Mouse (Mus musculus): ENCODE data around the gene Nab2.

The Nab2 gene

GRCm38 (mm10) chr10:127674794-127675522 lies 6.6 kb upstream of the Nab2 start:
- in situ Hi-C loops (cut with MboI, MseI), result loop anchor here (5.0 to 25.0 kb wide), 3 partner anchors 33 to 820 kb away; partner anchors contain the start of genes B4galnt1, Myl6, Myl6b and Stat6

GRCm38 (mm10) chr10:127674046-127674655 lies 5.8 kb upstream of the Nab2 start:
- in situ Hi-C loops (cut with MboI, MseI), result loop anchor here (10.0 to 25.0 kb wide), 2 partner anchors 512 to 821 kb away; partner anchors contain the start of genes B4galnt1, Myl6 and Myl6b

GRCm38 (mm10) chr10:127671276-127671675 lies 2.9 kb upstream of the Nab2 start:
- in situ Hi-C loops (cut with MboI, MseI), result loop anchor here (10.0 to 25.0 kb wide), 2 partner anchors 509 to 824 kb away; partner anchors contain the start of genes B4galnt1, Myl6 and Myl6b

GRCm38 (mm10) chr10:127670185-127670584 lies 1.8 kb upstream of the Nab2 start:
- in situ Hi-C loops (cut with MboI, MseI), result loop anchor here (10.0 to 25.0 kb wide), 2 partner anchors 508 to 825 kb away; partner anchors contain the start of genes B4galnt1, Myl6 and Myl6b

- in situ Hi-C loops (cut with MboI, MseI), result loop anchor here (25.0 kb wide), 1 partner anchor 507 kb away; the partner anchor contains the start of gene B4galnt1
Measured at GRCm38 (mm10) chr10:127669170-127669569, 802 bp upstream of the Nab2 start.

- in situ Hi-C loops (cut with MboI, MseI), result loop anchor here (25.0 kb wide), 1 partner anchor 505 kb away; the partner anchor contains the start of gene B4galnt1
Measured at GRCm38 (mm10) chr10:127667269-127668092, 887 bp downstream of the Nab2 start.

- in situ Hi-C loops (cut with MboI, MseI), result loop anchor here (25.0 kb wide), 1 partner anchor 504 kb away; the partner anchor contains the start of gene B4galnt1
Measured at GRCm38 (mm10) chr10:127666501-127667268, 1.7 kb downstream of the Nab2 start, which contains the start of gene Nemp1. Nemp1 (plus strand) TSS chr10:127666901.

GRCm38 (mm10) chr10:127665366-127666181 lies 2.8 kb downstream of the Nab2 start:
- in situ Hi-C loops (cut with MboI, MseI), result loop anchor here (25.0 kb wide), 1 partner anchor 503 kb away; the partner anchor contains the start of gene B4galnt1

GRCm38 (mm10) chr10:127664891-127665290 lies 3.5 kb downstream of the Nab2 start:
- in situ Hi-C loops (cut with MboI, MseI), result loop anchor here (25.0 kb wide), 1 partner anchor 503 kb away; the partner anchor contains the start of gene B4galnt1

GRCm38 (mm10) chr10:127664166-127664565 lies 4.2 kb downstream of the Nab2 start:
- in situ Hi-C loops (cut with MboI, MseI), result loop anchor here (25.0 kb wide), 1 partner anchor 502 kb away; the partner anchor contains the start of gene B4galnt1

GRCm38 (mm10) chr10:127663590-127663989 lies 4.8 kb downstream of the Nab2 start:
- in situ Hi-C loops (cut with MboI, MseI), result loop anchor here (25.0 kb wide), 1 partner anchor 501 kb away; the partner anchor contains the start of gene B4galnt1

- in situ Hi-C loops (cut with MboI, MseI), result loop anchor here (25.0 kb wide), 1 partner anchor 500 kb away; the partner anchor contains the start of gene B4galnt1
Measured at GRCm38 (mm10) chr10:127662666-127663253, 5.6 kb downstream of the Nab2 start.

- in situ Hi-C loops (cut with MboI, MseI), result loop anchor here (25.0 kb wide), 1 partner anchor 500 kb away; the partner anchor contains the start of gene B4galnt1
Measured at GRCm38 (mm10) chr10:127661915-127662663, 6.3 kb downstream of the Nab2 start.

GRCm38 (mm10) chr10:127661291-127661914 lies 7.0 kb downstream of the Nab2 start:
- in situ Hi-C loops (cut with MboI, MseI), result loop anchor here (25.0 kb wide), 1 partner anchor 499 kb away; the partner anchor contains the start of gene B4galnt1

GRCm38 (mm10) chr10:127659551-127659950 lies 8.8 kb downstream of the Nab2 start:
- in situ Hi-C loops (cut with MboI, MseI), result loop anchor here (25.0 kb wide), 1 partner anchor 497 kb away; the partner anchor contains the start of gene B4galnt1

- in situ Hi-C loops (cut with MboI, MseI), result loop anchor here (25.0 kb wide), 1 partner anchor 496 kb away; the partner anchor contains the start of gene B4galnt1
Measured at GRCm38 (mm10) chr10:127658076-127658475, 10.3 kb downstream of the Nab2 start.

- in situ Hi-C loops (cut with MboI, MseI), result loop anchor here (25.0 kb wide), 1 partner anchor 495 kb away; the partner anchor contains the start of gene B4galnt1
Measured at GRCm38 (mm10) chr10:127657617-127658016, 10.8 kb downstream of the Nab2 start.
